Mouse (Mus musculus): ENCODE results near the gene Cldn15. TPM values are rescaled to one million over a fixed set of nuclear protein-coding genes. Genes with fewer than 3 reads are reported as not detected.

Gene Cldn15
- polyA plus RNA-seq, 1 experiment from 2014 or later: 5.3 TPM

- WGBS: 80% methylated on average over 4 of the region's 4 CpGs
- Histone ChIP-seq H3K27ac (ENCODE audit: low read depth) (peak overlapping the region; percentile 82), H3K4me3 (ENCODE audit: low read depth, low read length) (no peak overlapping the region), H3K27me3 (ENCODE audit: insufficient read depth, low read length) (no peaks in the 10 kb centered on the region), H3K9ac (no peak overlapping the region), H3K9me3 (ENCODE audit: low read depth, low read length) (no peaks in the 10 kb centered on the region), H3K4me2 (peak overlapping the region; percentile 29; the same call in 1 of the 2 replicates), H3K36me3 (ENCODE audit: insufficient read depth) (peaks cover 40% of the 10 kb centered on the region), H3K4me1 (ENCODE audit: insufficient read depth) (peaks cover 15% of the 10 kb centered on the region; the same call in 1 of the 2 replicates)
- ATAC-seq (ENCODE audit: insufficient read depth) (no peak), DNase-seq (no peak)
- TF ChIP-seq CTCF (IDR thresholded peaks at IDR 0.05; ENCODE audit: low read depth): no peak
These were observed 542 bp downstream of the Cldn15 start for GRCm38 (mm10) chr5:136966861-136967455.

GRCm38 (mm10) chr5:136967592-136967991 lies 1.2 kb downstream of the Cldn15 start:
- DNase-seq (peak; percentile 45), ATAC-seq (ENCODE audit: insufficient read depth) (no peak)
- 45% methylated on average over 10 of the region's 10 CpGs for WGBS
- Histone ChIP-seq H3K4me3 (ENCODE audit: low read depth, low read length) (no peak overlapping the region), H3K4me1 (ENCODE audit: insufficient read depth) (peaks cover 15% of the 10 kb centered on the region; the same call in 1 of the 2 replicates), H3K36me3 (ENCODE audit: insufficient read depth) (peaks cover 40% of the 10 kb centered on the region), H3K9ac (no peak overlapping the region), H3K27ac (ENCODE audit: low read depth) (no peak overlapping the region), H3K4me2 (no peak overlapping the region), H3K27me3 (ENCODE audit: insufficient read depth, low read length) (no peaks in the 10 kb centered on the region), H3K9me3 (ENCODE audit: low read depth, low read length) (no peaks in the 10 kb centered on the region)
- no peak for TF ChIP-seq CTCF (IDR thresholded peaks at IDR 0.05; ENCODE audit: low read depth)

GRCm38 (mm10) chr5:136970703-136971102 lies 4.3 kb downstream of the Cldn15 start:
- Histone ChIP-seq H3K9ac (no peak overlapping the region), H3K4me2 (no peak overlapping the region), H3K9me3 (ENCODE audit: low read depth, low read length) (no peaks in the 10 kb centered on the region), H3K36me3 (ENCODE audit: insufficient read depth) (peaks cover 11% of the 10 kb centered on the region; the same call in 1 of the 2 replicates), H3K4me1 (ENCODE audit: insufficient read depth) (peaks cover 14% of the 10 kb centered on the region; the same call in 1 of the 2 replicates), H3K4me3 (ENCODE audit: low read depth, low read length) (no peak overlapping the region), H3K27ac (ENCODE audit: low read depth) (no peak overlapping the region), H3K27me3 (ENCODE audit: insufficient read depth, low read length) (no peaks in the 10 kb centered on the region)
- peak; percentile 83 for TF ChIP-seq CTCF (IDR thresholded peaks at IDR 0.05; ENCODE audit: low read depth)
- WGBS: 52% methylated on average over 1 of the region's 1 CpGs
- peak; percentile 78 for DNase-seq
- no peak for ATAC-seq (ENCODE audit: insufficient read depth)

- WGBS: 61% methylated on average over 8 of the region's 8 CpGs
- H3K4me3 ChIP-seq (ENCODE audit: low read depth, low read length): no peak overlapping the region
- H3K9me3 ChIP-seq (ENCODE audit: low read depth, low read length): no peaks in the 10 kb centered on the region
- no peak overlapping the region for H3K9ac ChIP-seq
- H3K36me3 ChIP-seq (ENCODE audit: insufficient read depth): no peaks in the 10 kb centered on the region
- no peak overlapping the region for H3K27ac ChIP-seq (ENCODE audit: low read depth)
- no peak for TF ChIP-seq CTCF (IDR thresholded peaks at IDR 0.05; ENCODE audit: low read depth)
- DNase-seq (no peak), ATAC-seq (ENCODE audit: insufficient read depth) (no peak)
- no peaks in the 10 kb centered on the region for H3K27me3 ChIP-seq (ENCODE audit: insufficient read depth, low read length)
- H3K4me2 ChIP-seq: no peak overlapping the region
- no peaks in the 10 kb centered on the region for H3K4me1 ChIP-seq (ENCODE audit: insufficient read depth)
These were observed 7.3 kb downstream of the Cldn15 start for GRCm38 (mm10) chr5:136973670-136974069.

- no peak for ATAC-seq (ENCODE audit: insufficient read depth)
- H3K27ac ChIP-seq (ENCODE audit: low read depth): no peak overlapping the region
- H3K4me1 ChIP-seq (ENCODE audit: insufficient read depth): no peaks in the 10 kb centered on the region
- 58% methylated on average over 4 of the region's 4 CpGs for WGBS
- no peak overlapping the region for H3K4me3 ChIP-seq (ENCODE audit: low read depth, low read length)
- no peak for TF ChIP-seq CTCF (IDR thresholded peaks at IDR 0.05; ENCODE audit: low read depth)
- no peaks in the 10 kb centered on the region for H3K27me3 ChIP-seq (ENCODE audit: insufficient read depth, low read length)
- no peaks in the 10 kb centered on the region for H3K9me3 ChIP-seq (ENCODE audit: low read depth, low read length)
- DNase-seq: no peak
- peaks cover 20% of the 10 kb centered on the region for H3K36me3 ChIP-seq (ENCODE audit: insufficient read depth)
- no peak overlapping the region for H3K9ac ChIP-seq
- H3K4me2 ChIP-seq: no peak overlapping the region
These were observed 11.4 kb downstream of the Cldn15 start for GRCm38 (mm10) chr5:136977769-136978168.

GRCm38 (mm10) chr5:136979762-136980161 lies 13.3 kb downstream of the Cldn15 start:
- ATAC-seq (ENCODE audit: insufficient read depth) (no peak), DNase-seq (no peak)
- peaks cover 25% of the 10 kb centered on the region for H3K36me3 ChIP-seq (ENCODE audit: insufficient read depth)
- TF ChIP-seq CTCF (IDR thresholded peaks at IDR 0.05; ENCODE audit: low read depth): no peak
- no peaks in the 10 kb centered on the region for H3K9me3 ChIP-seq (ENCODE audit: low read depth, low read length)
- H3K4me2 ChIP-seq: no peak overlapping the region
- no peaks in the 10 kb centered on the region for H3K4me1 ChIP-seq (ENCODE audit: insufficient read depth)
- no peak overlapping the region for H3K9ac ChIP-seq
- no peak overlapping the region for H3K4me3 ChIP-seq (ENCODE audit: low read depth, low read length)
- no peak overlapping the region for H3K27ac ChIP-seq (ENCODE audit: low read depth)
- no peaks in the 10 kb centered on the region for H3K27me3 ChIP-seq (ENCODE audit: insufficient read depth, low read length)
- WGBS: 87% methylated on average over 2 of the region's 2 CpGs

GRCm38 (mm10) chr5:136980974-136981373 lies 14.6 kb downstream of the Cldn15 start:
- no peak for DNase-seq
- H3K27me3 ChIP-seq (ENCODE audit: insufficient read depth, low read length): no peaks in the 10 kb centered on the region
- peak; percentile 32; the same call in 1 of the 2 replicates for TF ChIP-seq CTCF (IDR thresholded peaks at IDR 0.05; ENCODE audit: low read depth)
- 87% methylated on average over 8 of the region's 8 CpGs for WGBS
- no peak overlapping the region for H3K9ac ChIP-seq
- peaks cover 25% of the 10 kb centered on the region for H3K36me3 ChIP-seq (ENCODE audit: insufficient read depth)
- peaks cover under 1% of the 10 kb centered on the region; the same call in 1 of the 2 replicates for H3K4me1 ChIP-seq (ENCODE audit: insufficient read depth)
- no peak for ATAC-seq (ENCODE audit: insufficient read depth)
- H3K27ac ChIP-seq (ENCODE audit: low read depth): no peak overlapping the region
- H3K9me3 ChIP-seq (ENCODE audit: low read depth, low read length): no peaks in the 10 kb centered on the region
- no peak overlapping the region for H3K4me2 ChIP-seq
- no peak overlapping the region for H3K4me3 ChIP-seq (ENCODE audit: low read depth, low read length)

All from lung, embryonic 14.5 days (tissue).